Mouse (Mus musculus): ENCODE results near the gene Tdrd7.

DNA sequence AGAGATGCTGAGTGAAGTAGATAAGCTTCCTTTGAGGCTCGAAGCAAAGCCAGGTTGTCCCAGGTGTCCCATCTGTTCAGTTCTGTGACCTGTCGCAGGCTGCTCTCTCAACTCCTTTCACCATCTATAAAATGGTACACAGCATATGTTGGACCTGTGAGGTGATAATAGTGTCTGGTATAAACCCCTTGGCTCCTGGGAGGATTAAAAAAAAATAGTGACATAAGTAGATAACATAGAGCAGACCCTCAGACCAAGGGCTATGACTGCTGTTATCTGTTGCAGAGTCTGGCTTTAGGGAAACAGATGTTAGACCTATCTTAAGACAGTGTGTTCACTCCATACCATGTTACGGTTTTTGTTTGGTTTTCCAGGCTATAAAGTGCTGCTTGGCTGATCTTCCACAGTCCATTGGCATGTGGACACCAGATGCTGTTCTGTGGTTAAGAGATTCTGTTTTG lies 57.9 kb downstream of the Tdrd7 start:
- no peak for TF ChIP-seq CTCF (IDR thresholded peaks at IDR 0.05; ENCODE audit: insufficient read depth, low read depth, low read length)
- no peak for TF ChIP-seq POLR2A (IDR thresholded peaks at IDR 0.05; ENCODE audit: insufficient read depth, low read depth, low read length)

Measured in olfactory bulb, adult 2 months (tissue).